Mouse (Mus musculus): Measurements from ENCODE around the gene Ctnnd2. TPM values are rescaled to one million over a fixed set of nuclear protein-coding genes. Genes with fewer than 3 reads are reported as not detected.
"Not testable (repeated sequence)": the region's sequence is repeated elsewhere in the genome, so short reads cannot be mapped to it uniquely, and the experiment has no call there.

Gene Ctnnd2
- polyA plus RNA-seq (2012; rRNA removed), result 0.25 and 0.31 TPM in 2 replicates

DNA sequence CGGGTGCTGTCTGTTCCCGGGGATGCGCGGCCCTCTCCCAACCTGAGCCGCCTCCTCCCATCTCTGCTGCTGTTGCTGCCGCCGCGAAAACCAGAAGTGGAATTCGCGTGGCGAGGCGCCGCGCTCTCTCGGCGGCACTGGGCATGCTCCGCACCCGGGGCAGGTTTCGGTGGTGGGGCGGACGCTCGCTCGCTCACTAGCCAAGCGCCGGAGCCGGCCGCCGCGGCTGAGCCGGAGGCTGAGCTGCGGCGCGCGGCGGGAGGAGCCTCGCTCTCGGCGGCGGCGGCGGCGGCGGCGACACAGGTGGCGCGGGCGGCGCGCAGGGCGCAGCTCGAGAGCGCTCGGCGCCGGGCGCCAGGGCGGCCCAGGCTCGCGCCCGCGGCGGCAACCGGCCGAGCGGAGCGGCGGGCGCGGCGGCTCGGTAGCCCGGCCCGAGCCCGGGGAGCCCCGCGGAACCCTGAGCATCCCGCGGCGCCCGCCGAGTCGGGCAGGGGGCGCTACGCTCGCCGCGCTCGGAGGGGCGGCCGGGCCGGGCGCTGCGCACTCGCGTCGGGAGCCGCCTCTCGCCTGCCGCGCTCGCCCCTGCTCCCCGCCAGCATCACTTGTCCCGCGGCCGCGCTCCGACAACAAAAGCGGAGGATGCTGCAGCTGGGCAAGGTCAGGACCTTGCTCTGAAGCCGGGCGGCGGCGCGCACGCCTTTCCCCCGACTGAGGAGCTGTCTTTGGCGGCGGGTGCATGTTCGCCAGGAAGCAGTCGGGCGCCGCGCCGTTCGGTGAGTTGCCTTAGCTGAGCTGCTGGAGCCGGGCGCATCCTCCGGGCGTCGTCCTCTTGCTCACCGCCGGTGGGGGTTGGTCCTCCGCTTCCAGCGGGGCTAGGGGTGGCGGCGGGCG, at the start of gene Ctnnd2:
Gene Ctnnd2 (plus strand): TSS at position 203 of the 891 bp plus-strand sequence.
- 5% methylated on average over 130 of the region's 136 CpGs for WGBS
- no peak for DNase-seq (ENCODE audit: low read depth, low spot score)

DNA sequence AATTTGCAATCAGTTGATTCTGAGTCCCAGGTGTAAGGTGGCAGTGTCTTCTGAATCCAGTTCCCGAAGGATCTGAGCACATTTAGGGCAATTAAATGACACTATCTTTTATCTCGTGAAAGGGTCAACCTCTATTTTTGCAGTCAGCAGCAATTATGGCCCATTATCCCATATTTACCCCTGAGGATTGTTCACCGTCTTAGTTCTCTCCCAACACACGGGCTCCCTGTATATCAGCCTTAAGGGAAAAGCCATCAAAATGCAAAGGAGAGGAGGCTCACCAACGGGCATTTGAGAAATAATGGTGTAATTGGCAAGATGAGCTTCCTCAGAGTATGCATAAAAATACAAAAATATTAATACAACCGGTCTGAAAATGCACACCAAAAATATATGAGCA, 41.7 kb upstream of the Ctnnd2 start:
- DNase-seq (ENCODE audit: low read depth, low spot score), result no peak
- WGBS, result 72% methylated on average over 6 of the region's 6 CpGs

DNA sequence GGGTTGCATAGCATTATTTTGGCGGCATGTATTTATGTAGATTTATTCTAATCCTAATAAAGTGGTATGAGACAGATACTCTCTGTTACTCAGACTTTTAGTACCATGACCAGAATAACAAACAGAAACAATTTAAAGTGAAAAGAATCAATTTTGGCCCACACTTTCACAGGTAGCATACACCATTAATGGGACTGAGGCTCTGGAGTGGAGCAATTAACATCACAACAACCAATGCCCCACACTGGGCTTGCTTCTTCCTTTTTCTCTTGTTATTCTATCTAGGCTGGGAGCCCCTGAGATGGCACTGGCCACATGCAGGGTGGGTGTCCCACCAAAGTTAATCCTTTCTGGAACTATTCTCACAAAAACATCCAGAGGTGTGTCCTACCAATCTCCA, 32.8 kb upstream of the Ctnnd2 start:
- WGBS, result 66% methylated on average over 1 of the region's 1 CpGs
- DNase-seq (ENCODE audit: low read depth, low spot score), result not testable (repeated sequence)

DNA sequence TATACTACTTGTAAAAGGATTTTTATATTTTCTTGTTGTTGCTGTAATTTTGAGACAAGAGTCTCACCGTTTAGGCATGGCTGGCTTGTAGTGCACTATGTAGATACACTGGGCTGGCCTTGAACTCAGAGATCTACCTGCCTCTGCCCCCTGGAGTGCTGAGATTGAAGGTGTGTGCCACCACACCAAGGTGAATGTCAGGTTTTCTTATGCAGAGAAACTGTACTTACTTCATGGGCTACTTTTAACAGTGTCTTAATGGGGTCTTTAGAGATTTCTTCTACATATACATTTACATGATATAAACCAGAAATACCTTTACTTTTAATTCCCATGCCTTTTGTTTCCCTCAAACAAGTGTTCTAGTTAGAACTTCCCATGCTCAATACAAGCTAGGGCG, 27.0 kb upstream of the Ctnnd2 start:
- WGBS, result 76% methylated on average over 2 of the region's 2 CpGs
- no peak for DNase-seq (ENCODE audit: low read depth, low spot score)

DNA sequence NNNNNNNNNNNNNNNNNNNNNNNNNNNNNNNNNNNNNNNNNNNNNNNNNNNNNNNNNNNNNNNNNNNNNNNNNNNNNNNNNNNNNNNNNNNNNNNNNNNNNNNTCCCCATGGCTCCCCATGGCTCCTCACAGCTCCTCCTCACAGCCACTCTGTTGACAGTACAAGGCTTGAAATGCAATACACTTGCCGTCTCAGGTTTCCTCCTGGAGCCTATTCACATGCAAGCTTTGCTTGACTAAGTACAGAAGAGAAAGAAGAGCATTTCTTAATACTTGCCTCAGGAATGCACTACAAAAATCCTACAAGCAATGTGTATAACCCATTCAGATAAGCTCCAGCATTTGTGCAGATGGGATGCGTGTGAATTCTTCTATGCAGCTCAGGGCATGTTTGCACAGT, 20.2 kb upstream of the Ctnnd2 start:
- WGBS, result 32% methylated on average over 2 of the region's 2 CpGs
- no peak for DNase-seq (ENCODE audit: low read depth, low spot score)

DNA sequence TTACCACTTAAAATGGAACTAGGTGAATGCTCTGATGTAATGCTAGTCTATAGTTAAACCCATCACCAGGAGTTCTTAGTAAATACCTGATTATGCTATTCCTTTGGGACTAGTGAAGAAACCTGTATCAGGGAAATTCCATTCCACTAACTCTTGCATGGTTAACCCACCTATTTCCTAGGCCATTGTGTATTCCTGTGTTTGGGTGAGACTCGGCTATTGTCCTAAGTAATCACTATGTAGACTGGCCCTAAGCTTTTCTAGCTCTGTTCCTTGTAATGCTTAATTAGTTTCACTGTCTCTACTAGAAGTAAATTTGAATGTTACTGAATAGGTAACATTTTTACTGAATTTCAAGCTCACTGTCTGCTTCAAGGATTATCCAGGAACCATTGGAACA, 14.4 kb upstream of the Ctnnd2 start:
- no peak for DNase-seq (ENCODE audit: low read depth, low spot score)
- WGBS, result 91% methylated on average over 1 of the region's 1 CpGs

DNA sequence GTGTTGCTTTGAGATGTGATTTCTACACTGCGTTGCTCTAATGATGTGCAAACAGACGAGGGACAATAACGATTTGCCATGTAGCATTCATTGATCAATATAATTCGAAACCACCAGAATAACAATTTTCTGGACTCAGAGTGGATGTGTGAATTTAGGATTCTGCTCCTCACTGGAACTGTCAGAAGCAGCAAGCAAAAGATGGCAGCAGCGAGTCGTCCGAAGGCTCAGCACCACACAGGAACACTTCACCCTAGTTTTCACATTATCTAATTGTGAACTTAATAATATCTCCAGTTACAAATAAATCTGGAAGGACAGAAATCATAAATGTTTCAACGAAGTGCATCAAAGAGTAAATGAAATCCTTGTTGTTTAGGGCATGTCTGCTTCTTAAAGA, 2.4 kb upstream of the Ctnnd2 start:
- no peak for DNase-seq (ENCODE audit: low read depth, low spot score)
- 74% methylated on average over 8 of the region's 8 CpGs for WGBS

DNA sequence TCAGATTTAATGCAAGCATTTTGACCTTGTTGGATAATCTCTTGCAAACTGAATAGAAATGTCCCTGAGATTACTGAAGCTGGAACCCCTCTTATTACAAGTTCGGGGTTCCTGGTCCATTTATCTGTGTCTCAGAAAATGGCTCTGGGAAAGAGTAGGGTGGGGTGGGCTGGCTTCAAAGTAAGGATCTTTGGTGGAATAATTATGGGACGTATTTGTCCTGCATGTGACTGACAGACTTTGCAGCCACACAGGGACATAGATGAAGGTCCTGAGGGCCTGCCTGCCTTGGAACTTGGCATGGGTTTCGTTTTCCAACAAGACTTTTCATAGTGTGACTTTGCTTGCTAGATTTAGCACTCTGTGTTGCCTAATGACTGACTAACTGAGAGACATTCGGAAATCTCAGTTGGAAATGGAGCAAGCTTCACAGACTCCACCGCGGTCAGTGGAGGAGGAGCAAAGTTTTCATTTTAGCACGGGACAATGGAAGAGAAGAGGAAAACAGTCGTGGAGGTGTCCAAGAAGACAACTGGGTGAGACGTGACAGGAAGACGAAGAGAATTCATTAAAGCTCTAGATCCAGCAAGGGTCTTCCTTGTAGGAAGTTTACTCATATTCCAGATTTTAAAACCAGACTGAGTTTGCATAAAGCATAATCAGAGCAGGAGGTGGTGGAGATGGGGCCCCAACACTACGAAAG, 749 bp upstream of the Ctnnd2 start:
- DNase-seq (ENCODE audit: low read depth, low spot score), result no peak
- 24% methylated on average over 11 of the region's 11 CpGs for WGBS

DNA sequence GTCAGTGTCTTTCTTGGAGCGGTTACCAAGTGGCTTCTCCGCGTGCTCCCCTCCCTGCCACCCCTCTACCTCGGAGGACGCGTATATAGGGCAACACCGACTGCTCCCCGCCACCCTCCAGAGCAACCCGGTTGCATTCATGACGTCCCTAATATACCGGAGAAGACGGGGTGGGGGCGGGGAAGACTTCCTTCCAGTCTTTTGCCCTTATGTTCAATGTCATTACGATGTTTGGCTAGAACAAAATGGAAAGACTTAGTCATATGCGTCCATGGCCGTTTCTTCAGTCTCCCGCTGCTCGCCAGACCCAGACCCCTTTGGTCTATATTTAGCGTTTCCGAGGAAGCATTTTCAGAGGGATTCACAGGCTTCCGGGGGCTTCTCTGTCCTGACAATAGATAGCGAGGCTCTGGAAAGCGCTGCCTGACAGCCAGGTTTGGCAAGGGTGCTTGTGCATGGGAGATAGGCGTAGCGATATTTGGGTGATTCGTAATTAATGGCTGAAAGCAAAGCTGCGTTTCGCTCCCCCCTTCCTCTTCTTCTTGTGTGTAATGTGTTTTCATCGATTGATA, 1.1 kb downstream of the Ctnnd2 start:
- DNase-seq (ENCODE audit: low read depth, low spot score), result no peak
- 3% methylated on average over 29 of the region's 29 CpGs for WGBS

DNA sequence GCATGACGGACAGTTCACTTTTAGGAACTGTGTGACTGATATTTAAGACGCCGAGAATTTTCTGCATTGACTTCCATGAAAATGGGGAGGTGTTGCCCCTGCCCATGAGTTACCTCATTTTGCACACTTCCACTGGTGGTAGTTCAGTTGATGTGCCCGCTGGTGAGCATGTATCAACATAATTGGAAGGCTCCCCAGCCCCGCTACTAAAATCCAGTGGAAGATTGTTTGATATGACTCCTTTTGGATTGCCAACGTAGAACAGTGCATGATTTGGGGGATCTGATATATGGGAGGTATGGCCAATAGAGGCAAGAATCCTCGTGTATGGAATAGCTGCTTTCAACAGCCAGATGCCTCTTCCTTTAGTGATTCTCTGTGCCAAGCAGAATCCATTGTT, 1.9 kb downstream of the Ctnnd2 start:
- WGBS, result 59% methylated on average over 7 of the region's 7 CpGs
- no peak for DNase-seq (ENCODE audit: low read depth, low spot score)

DNA sequence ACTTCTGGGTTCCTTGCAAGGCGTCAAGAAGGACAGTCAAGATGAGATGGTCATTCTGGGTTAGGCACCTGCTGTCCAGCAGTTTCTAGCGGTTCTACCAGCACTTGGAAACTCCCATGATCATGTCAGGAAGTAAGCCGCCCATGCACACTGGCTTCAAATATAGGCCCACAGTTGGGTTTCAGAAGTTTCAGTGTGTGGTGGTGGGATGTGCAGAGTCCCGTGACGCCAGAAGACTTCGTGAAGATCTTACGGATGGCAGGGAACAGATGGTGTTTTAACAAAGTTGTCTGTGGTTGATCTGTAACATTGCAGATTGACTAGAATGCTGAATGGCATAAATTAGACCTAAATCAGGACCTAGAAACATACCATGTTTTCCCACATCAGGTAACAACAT, 11.6 kb downstream of the Ctnnd2 start:
- DNase-seq (ENCODE audit: low read depth, low spot score), result no peak
- WGBS, result 90% methylated on average over 7 of the region's 7 CpGs

DNA sequence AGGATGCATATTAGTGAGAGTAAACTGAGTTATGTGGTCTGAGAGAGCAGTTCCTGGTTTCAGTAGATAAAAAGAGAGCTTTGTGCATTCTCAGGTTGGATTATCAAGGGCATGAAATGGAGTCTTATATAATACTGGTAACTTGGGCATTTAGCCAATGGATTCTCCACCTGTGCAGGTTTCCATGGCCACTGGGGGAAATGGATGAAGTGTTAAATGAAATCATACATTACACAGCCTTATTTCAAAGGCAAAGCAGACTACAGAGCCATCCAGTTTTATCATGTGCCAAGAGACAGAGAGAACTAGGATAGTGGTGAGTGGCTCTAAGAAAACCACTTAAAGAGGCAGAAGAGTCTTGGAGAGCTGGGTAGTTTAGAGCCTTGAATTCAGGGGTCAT, 18.5 kb downstream of the Ctnnd2 start:
- DNase-seq (ENCODE audit: low read depth, low spot score), result no peak

DNA sequence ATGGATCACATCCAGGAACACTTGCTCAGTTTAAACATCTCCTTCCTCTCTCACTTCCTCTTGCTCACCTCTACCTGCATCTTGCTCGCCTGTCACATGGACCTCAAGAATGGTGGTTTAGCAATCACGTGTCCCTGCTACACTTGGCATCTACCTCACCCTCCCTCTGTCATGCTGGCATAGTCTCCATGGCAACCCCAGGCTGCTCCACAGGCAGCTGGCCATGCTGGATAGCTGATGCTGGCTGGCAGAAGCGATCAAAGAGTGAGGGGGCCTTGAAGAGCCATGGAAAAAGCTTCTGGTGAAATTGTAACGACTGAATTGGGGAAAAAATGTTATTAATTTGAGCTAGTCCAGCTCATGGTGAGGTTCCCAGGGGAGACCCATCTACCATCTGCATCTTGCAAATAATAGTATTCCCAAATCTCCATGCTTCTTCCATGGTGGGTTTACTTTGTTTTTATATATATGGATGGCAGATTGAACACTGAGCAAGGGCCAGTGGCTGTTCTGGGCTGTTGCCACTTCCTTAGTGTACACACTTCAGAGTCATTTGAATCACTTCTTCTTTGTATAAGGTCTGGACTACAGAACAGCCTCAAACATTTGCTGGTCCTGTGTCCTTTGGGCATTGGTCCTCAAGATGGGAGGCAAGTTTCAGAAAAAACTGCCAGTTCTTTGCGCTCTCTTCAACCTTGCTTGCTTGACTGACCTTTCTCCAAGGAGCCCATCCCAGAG, 19.7 kb downstream of the Ctnnd2 start:
- 59% methylated on average over 5 of the region's 5 CpGs for WGBS

DNA sequence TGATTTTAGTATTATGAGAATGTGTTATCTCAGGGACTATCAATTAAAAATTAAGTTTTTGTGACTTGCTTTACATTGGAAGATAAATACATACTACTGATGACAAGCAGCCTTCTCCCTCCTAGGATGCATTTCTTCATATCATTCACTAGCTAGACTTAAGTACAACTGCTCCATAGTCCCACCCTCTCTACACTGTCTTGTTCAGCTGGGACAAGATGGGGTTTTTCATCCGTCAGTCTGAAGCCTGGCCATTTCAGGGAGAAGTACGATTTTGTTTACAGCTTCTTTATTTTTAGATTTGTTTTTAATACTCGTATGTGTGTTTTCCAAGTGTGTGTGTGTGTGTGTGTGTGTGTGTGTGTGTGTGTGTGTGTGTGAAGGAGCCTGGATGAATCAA, 26.0 kb downstream of the Ctnnd2 start:
- WGBS, result 62% methylated on average over 3 of the region's 3 CpGs
- DNase-seq (ENCODE audit: low read depth, low spot score), result no peak

More for the DNA sequence above, 19.7 kb downstream of the Ctnnd2 start:
- DNase-seq (ENCODE audit: low read depth, low spot score), result no peak

DNA sequence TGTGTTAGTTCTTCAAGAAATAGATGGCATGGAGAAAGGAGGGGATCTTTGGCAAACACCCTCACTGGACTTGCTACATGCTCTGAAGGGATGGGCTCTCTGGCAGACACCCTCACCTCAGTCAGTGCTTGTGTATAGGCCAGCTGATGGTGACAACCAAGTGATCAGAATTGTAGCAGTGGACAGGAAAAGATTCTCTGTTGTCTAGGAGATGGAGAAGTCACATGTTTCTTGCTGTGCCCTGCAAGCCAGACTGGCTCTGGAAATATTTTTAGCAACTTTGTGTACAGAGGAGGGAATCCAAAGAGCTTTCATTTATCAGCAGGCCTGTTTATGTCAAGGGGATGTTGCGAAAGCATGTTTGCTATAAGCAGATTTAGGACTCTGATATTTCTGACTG, 27.4 kb downstream of the Ctnnd2 start:
- WGBS, result 64% methylated on average over 1 of the region's 1 CpGs
- DNase-seq (ENCODE audit: low read depth, low spot score), result no peak

DNA sequence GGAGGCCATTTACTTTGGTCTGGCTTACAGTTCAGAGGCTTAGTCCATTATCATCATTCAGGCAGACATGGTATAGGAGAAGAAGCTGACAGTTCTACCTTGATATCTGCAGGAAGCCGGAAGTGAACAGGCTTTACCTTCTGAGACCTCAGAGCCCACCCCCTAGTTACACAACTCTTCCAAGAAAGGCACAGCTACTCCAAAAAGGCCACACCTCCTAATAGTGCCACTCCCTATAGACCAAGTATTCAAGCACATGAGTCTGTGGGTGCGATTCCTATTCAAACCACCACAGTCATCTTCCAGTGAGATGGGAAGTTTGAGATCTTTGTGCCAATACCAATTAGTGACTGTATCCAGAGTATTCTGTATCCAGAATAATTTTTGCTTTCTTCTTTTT, 28.8 kb downstream of the Ctnnd2 start:
- no peak for DNase-seq (ENCODE audit: low read depth, low spot score)
- WGBS, result 92% methylated on average over 2 of the region's 2 CpGs

DNA sequence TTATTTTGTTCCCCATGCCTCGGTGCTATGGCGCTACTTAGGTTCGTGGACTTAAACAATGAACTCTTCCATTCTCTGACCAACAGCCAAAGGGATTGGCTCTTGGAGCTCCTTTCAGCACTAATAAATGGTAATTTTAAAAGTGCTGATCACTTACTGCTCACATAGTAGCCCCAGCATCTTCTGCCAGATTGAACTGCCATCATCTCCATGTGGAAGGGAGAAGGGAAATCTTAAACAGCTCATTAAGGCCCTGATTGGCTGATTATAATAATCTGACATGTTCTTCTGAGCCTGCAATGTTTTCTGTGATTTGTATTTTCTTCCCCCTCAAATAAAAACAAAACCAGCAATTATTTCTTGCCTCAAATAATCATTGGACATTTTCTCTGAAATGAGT, 29.2 kb downstream of the Ctnnd2 start:
- no peak for DNase-seq (ENCODE audit: low read depth, low spot score)
- WGBS, result 91% methylated on average over 3 of the region's 3 CpGs

DNA sequence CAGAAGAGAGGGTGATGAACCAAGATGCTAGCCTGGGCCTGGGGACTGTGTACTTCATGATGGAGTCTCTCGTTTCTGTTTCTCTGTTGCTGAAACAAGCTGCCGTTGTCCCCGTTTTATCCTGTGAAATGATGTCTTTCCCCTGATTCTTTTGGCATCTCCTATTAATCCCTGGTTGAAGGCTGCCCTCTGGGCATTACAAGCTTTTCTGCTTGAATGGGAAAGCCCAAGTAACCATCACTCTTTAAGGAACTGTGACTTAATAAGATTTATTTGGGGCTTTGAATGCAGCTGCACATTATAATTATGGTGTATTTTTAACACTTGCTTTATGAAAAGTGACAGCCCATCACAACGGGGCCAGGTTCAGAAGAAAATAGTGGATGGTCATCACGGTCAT, 40.4 kb downstream of the Ctnnd2 start:
- 86% methylated on average over 5 of the region's 5 CpGs for WGBS
- no peak for DNase-seq (ENCODE audit: low read depth, low spot score)

DNA sequence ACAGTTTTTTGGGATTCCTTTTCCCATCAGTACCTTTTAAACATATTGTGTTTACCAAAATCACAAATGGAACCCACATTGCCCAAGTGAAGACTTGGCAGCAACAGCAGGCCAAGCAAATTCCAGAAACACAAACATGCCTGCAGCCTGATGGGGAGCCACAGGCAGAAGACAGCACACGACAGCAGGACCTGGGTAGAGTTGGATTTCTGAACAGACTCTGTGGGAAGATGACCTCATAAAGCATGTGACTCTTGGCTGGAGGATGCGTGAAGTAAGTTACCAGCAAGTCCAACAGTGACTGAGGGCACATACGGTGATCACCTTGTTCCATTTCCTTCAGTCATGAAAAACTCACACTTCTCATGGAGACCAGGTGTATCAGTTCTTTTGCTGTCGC, 43.5 kb downstream of the Ctnnd2 start:
- no peak for DNase-seq (ENCODE audit: low read depth, low spot score)
- WGBS, result 72% methylated on average over 4 of the region's 4 CpGs

DNA sequence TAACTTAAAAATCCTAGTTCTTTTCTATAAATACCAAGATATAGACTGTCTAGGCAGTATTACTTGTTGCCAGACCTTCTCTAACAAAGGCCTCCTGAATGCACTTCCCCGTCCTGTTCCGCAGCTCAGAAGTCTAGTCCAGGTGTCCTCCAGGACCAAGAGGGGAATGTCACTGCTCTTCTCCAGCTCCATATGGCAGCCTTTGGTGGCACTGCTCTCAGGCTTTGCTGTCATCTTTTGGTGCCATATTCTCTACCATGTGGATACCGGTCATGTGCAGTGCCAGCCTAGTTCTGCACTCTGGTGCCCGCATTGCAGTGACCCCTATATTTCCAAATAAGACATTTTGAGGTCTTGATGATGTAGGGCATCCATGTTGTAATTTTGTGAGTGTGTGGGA, 56.7 kb downstream of the Ctnnd2 start:
- 95% methylated on average over 4 of the region's 4 CpGs for WGBS
- DNase-seq (ENCODE audit: low read depth, low spot score), result no peak

All from large intestine, adult 2 months (tissue).